Mouse (Mus musculus) right cerebral cortex, postnatal 4 days (tissue): ENCODE data around the gene Akr1c13.

ENCODE experiments used
- DNase-seq: peaks from one replicate; pipeline ENCODE4 v3.0.0-alpha.2; 2022

The Akr1c13 gene

DNA sequence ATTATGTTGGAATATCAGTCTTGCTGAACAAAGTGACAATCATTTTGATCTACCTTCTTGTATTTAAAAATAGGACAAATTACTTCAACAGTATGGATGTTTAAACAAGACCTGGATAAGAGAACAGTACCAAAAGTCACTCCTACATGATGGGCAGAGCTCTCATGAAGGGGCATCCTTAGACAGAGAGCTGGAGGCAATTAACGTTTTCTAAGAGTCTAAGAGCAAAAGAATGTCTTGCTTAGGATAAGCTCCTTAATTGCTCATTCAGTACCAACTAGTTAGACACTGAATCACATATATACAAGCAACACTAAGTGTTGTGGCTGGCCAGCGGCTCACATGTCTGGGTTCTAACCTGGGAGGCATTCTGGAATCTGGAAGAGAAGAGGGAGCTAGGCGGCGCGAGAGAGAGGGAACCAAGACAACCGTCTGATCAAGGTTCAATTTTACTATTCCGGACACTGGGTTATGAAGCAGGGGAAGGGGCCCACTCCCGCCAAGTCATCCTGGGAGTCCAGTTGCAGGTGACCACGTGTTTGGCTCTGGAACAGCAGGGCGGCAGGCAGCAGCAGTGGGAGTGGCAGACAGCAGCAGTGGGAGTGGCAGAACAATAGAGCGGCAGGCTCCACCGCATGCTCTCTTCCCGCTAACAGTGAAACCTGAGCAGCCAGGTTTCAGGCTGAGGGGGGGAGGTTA, 54.1 kb downstream of the Akr1c13 start:
- DNase-seq: peak; percentile 18

DNA sequence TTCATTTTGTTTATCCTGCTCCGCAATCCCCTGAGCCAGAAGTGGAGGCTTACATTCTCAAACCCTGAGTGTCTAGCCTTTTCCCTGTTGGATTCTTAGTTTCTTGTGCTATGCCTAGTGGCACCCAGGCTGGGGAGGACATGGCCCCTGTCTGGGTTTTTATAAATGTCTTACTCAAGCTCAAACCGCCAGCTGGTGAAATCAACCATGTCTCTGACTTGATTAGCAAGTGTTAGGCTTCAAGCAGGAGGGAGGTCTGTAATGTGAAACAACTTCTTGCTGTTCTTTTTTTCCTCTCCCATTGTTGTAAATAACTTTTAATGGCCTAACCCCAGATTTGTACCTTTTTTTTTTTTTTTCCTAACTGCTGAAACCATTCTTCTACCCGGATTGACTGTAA, 58.4 kb downstream of the Akr1c13 start:
- DNase-seq: no peak
